Mouse (Mus musculus): Measurements from ENCODE around the gene Fgf15.
"Not testable (repeated sequence)": the region's sequence is repeated elsewhere in the genome, so short reads cannot be mapped to it uniquely, and the experiment has no call there.

The Fgf15 gene

GRCm38 (mm10) chr7:144890661-144891060 lies 5.7 kb upstream of the Fgf15 start:
- not testable (repeated sequence) for DNase-seq (ENCODE audit: low spot score in 2 of 2)

GRCm38 (mm10) chr7:144891863-144892262 lies 4.5 kb upstream of the Fgf15 start:
- DNase-seq (ENCODE audit: low spot score in 2 of 2), result no peak

GRCm38 (mm10) chr7:144892322-144892721 lies 4.0 kb upstream of the Fgf15 start:
- DNase-seq (ENCODE audit: low spot score in 2 of 2), result no peak

GRCm38 (mm10) chr7:144894191-144894590 lies 2.1 kb upstream of the Fgf15 start:
- no peak for DNase-seq (ENCODE audit: low spot score in 2 of 2)

GRCm38 (mm10) chr7:144894706-144895105 lies 1.6 kb upstream of the Fgf15 start:
- no peak for DNase-seq (ENCODE audit: low spot score in 2 of 2)

- DNase-seq (ENCODE audit: low spot score in 2 of 2), result peak; percentile 45
These were observed 823 bp upstream of the Fgf15 start for GRCm38 (mm10) chr7:144895305-144896111.

GRCm38 (mm10) chr7:144898506-144898905 lies 2.2 kb downstream of the Fgf15 start:
- no peak for DNase-seq (ENCODE audit: low spot score in 2 of 2)

GRCm38 (mm10) chr7:144905514-144905913 lies 9.2 kb downstream of the Fgf15 start:
- DNase-seq (ENCODE audit: low spot score in 2 of 2), result not testable (repeated sequence)

- peak; percentile 48 to 50 for DNase-seq (ENCODE audit: low spot score in 2 of 2)
These were observed 10.5 kb downstream of the Fgf15 start for GRCm38 (mm10) chr7:144906708-144907397.

GRCm38 (mm10) chr7:144907793-144908192 lies 11.5 kb downstream of the Fgf15 start:
- no peak for DNase-seq (ENCODE audit: low spot score in 2 of 2)

GRCm38 (mm10) chr7:144908705-144909104 lies 12.4 kb downstream of the Fgf15 start:
- no peak for DNase-seq (ENCODE audit: low spot score in 2 of 2)

GRCm38 (mm10) chr7:144911121-144911520 lies 14.8 kb downstream of the Fgf15 start:
- no peak for DNase-seq (ENCODE audit: low spot score in 2 of 2)

GRCm38 (mm10) chr7:144912897-144913296 lies 16.6 kb downstream of the Fgf15 start:
- no peak for DNase-seq (ENCODE audit: low spot score in 2 of 2)

GRCm38 (mm10) chr7:144914296-144914947 lies 18.1 kb downstream of the Fgf15 start:
- peak; percentile 44 to 87 for DNase-seq (ENCODE audit: low spot score in 2 of 2)

GRCm38 (mm10) chr7:144914948-144915750 lies 18.8 kb downstream of the Fgf15 start, which contains the start of gene LTO1:
LTO1 (plus strand) TSS chr7:144915100.
- DNase-seq (ENCODE audit: low spot score in 2 of 2), result peak; percentile 75 to 85

- no peak for DNase-seq (ENCODE audit: low spot score in 2 of 2)
These were observed 22.5 kb downstream of the Fgf15 start for GRCm38 (mm10) chr7:144918823-144919222.

GRCm38 (mm10) chr7:144927591-144927990 lies 31.3 kb downstream of the Fgf15 start:
- no peak for DNase-seq (ENCODE audit: low spot score in 2 of 2)

- no peak for DNase-seq (ENCODE audit: low spot score in 2 of 2)
These were observed 31.9 kb downstream of the Fgf15 start for GRCm38 (mm10) chr7:144928009-144928888.

- DNase-seq (ENCODE audit: low spot score in 2 of 2), result no peak
These were observed 32.5 kb downstream of the Fgf15 start for GRCm38 (mm10) chr7:144928889-144929210.

GRCm38 (mm10) chr7:144929506-144929905 lies 33.2 kb downstream of the Fgf15 start:
- DNase-seq (ENCODE audit: low spot score in 2 of 2), result no peak

GRCm38 (mm10) chr7:144929931-144930330 lies 33.6 kb downstream of the Fgf15 start:
- no peak for DNase-seq (ENCODE audit: low spot score in 2 of 2)
